Mouse (Mus musculus) liver, embryonic 15.5 days (tissue): ENCODE measurements around the gene Vsig4. TPM values are rescaled to one million over a fixed set of nuclear protein-coding genes. Genes with fewer than 3 reads are reported as not detected.
A peak's percentile ranks its signal among the peaks of the same experiment; 100 is the strongest.
"Not testable (repeated sequence)": the region's sequence is repeated elsewhere in the genome, so short reads cannot be mapped to it uniquely, and the experiment has no call there.

Source experiments
- ATAC-seq: fragments of 200-750 bp; cut with Nextera tagmentation; 2 replicates; pipeline ENCODE4 v1.8.0; 2017; ENCODE audit warnings: moderate number of reproducible peaks, mild to moderate bottlenecking, moderate library complexity; ENCODE audit not compliant: insufficient read depth
- H3K27ac ChIP-seq: fragments of 300-500 bp; sonication (generic); replicated peaks from 2 replicates; pipeline ENCODE4 v1.5.1; 2015; ENCODE audit warnings: mild to moderate bottlenecking, inconsistent platforms
- H3K27me3 ChIP-seq: fragments of 300-500 bp; sonication (generic); 2 replicates; pipeline ENCODE4 v1.6.1; 2015; ENCODE audit warnings: mild to moderate bottlenecking, inconsistent platforms
- H3K36me3 ChIP-seq: fragments of 300-500 bp; sonication (generic); replicated peaks from 2 replicates; pipeline ENCODE4 v1.6.1; 2015; ENCODE audit warnings: moderate library complexity, mild to moderate bottlenecking, inconsistent platforms
- H3K4me1 ChIP-seq: fragments of 300-500 bp; sonication (generic); replicated peaks from 2 replicates; pipeline ENCODE4 v1.6.1; 2015; ENCODE audit warnings: inconsistent platforms
- H3K4me2 ChIP-seq: fragments of 300-500 bp; sonication (generic); 2 replicates; pipeline ENCODE4 v1.6.1; 2015; ENCODE audit warnings: moderate library complexity, mild to moderate bottlenecking, inconsistent platforms
- H3K4me3 ChIP-seq: fragments of 300-500 bp; sonication (generic); replicated peaks from 2 replicates; pipeline ENCODE4 v1.5.1; 2015; ENCODE audit warnings: mild to moderate bottlenecking, inconsistent platforms
- H3K9ac ChIP-seq: fragments of 300-500 bp; sonication (generic); 2 replicates; pipeline ENCODE4 v1.6.1; 2015; ENCODE audit warnings: moderate library complexity, mild to moderate bottlenecking, inconsistent platforms
- H3K9me3 ChIP-seq: fragments of 300-500 bp; sonication (generic); replicated peaks from 2 replicates; pipeline ENCODE4 v1.6.1; 2016; ENCODE audit warnings: inconsistent platforms
- WGBS: fragments of 180-500 bp; shearing (Covaris S2); methylation state at CpG from one replicate; pipeline ENCODE4 v1.1.7; 2015; ENCODE audit warnings: mixed read lengths; ENCODE audit not compliant: insufficient replicate concordance; 5-methylcytosine and 5-hydroxymethylcytosine counted together
- microRNA counts: library from miRNA; unstranded; fragments of <30 nt; microRNA quantifications from one replicate; lab custom pipeline; 2016
- microRNA-seq: library from miRNA; unstranded; fragments of <30 nt; microRNA quantifications from one replicate; pipeline ENCODE4, GENCODE M21; 2016
- polyA plus RNA-seq: library from polyadenylated mRNA; unstranded; fragments of >200 nt; fragmentation: Nextera tagmentation; extraction: Ambion mirVana; gene quantifications from 2 replicates; pipeline ENCODE4 v1.2.1, GENCODE M21; 2015

Gene Vsig4
- polyA plus RNA-seq, 1 experiment from 2014 or later = 2.3 TPM

DNA sequence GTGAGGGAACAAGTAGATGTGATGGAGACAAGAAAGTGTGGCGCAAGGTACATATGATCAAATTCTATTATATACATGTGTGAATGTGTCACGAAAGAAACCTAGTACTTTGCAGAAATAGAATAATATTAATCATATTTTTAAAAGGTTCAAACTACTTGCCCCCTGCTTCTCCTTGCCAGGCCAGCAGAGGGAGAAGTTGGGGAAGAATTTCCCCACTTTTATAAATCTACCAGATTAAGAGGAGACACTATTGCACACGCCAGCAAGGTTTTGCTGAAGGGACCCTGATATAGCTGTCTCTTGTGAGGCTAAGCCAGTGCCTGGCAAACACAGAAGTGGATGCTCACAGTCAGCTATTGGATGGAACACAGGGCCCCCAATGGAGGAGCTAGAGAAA lies 88.1 kb downstream of the Vsig4 start:
- H3K27me3 ChIP-seq, H3K36me3 ChIP-seq, H3K27ac ChIP-seq, H3K9me3 ChIP-seq, H3K4me1 ChIP-seq, H3K4me3 ChIP-seq, H3K9ac ChIP-seq, ATAC-seq, H3K4me2 ChIP-seq: not testable (repeated sequence)
- 52% methylated on average over 3 of the region's 3 CpGs for WGBS

MicroRNA genes within 50 kb of the gene (microRNA counts, 519-probe panel; counts per million panel counts)
- 5,140 counts per million, percentile 96 among the panel's probes with 10 or more counts for microRNA mmu-miR-223 (lab: Ali Mortazavi, UCI)

Small RNAs within 50 kb of the gene (microRNA-seq; reads per million reads assigned to microRNA genes)
- 27,322 reads per million, percentile 98 among the genes with 10 or more reads in this experiment for gene Mir223

Other genes starting within 250 kb of the Vsig4 start
- 53.3 and 53.9 TPM in 2 replicates for gene Msn, start 197.4 kb downstream of the Vsig4 start, polyA plus RNA-seq
- 0.82 and 0.91 TPM in 2 replicates for gene Heph, start 161.9 kb upstream of the Vsig4 start, polyA plus RNA-seq
- gene Hsf3, start 162.9 kb upstream of the Vsig4 start, polyA plus RNA-seq = not detected in 2 replicates